Mouse (Mus musculus) testis, adult 10 weeks (tissue): ENCODE results near the gene Prrx1. TPM values are rescaled to one million over a fixed set of nuclear protein-coding genes. Genes with fewer than 3 reads are reported as not detected.

Experiments
- polyA plus RNA-seq: library from polyadenylated mRNA; stranded (reverse); fragments of 350-450 nt; fragmentation: Illumina TruSeq; extraction: RNeasy Lipid Tissue Mini Kit (QIAGEN cat#74804); gene quantifications from one replicate; pipeline ENCODE4 v1.2.3, GENCODE M21; 2014; ENCODE audit warnings: low read depth, low replicate concordance

Prrx1 gene
- polyA plus RNA-seq = 2.7 TPM

DNA sequence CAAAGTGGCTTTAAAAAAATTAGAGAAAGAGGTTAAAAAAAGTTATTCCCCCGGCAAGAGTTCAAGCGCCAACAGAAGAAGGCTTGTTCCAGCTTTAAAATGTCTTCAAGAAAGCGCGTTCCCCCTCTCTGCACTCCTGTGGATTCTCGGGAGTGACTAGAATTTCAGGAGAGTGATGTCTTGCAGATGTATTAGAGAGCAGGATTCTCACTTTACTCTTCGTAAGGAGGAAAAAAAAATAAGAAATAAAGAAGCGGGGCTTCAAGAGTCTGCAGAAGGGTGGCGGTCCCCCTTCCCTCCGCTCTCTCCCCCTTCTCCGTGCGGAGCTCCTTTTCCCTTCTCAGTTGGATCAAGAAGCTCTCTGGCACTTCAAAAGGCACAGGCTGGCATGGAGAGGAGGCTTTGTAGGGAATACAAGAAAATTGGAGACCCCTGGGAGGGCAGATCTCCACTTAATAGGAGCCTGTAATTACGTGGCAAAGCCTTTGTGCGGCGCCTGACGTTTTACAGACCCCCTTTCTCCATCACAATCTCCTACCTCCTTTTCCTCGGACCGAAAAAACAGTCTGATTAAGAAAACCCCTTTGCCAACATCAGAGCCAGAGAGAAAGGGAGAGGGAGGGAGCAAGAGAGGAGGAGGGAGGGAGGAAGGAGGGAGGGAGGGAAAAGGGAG, at the start of gene Prrx1:
Gene Prrx1 (minus strand): TSS at position 610 of the 673 bp plus-strand sequence.

Other genes starting within 250 kb of the Prrx1 start
- gene Mroh9, start 228.0 kb downstream of the Prrx1 start, polyA plus RNA-seq = 110 TPM
- 9.8 TPM for gene Gorab, start 90.0 kb upstream of the Prrx1 start, polyA plus RNA-seq